Mouse (Mus musculus) small intestine, adult 2 months (tissue): Measurements from ENCODE around the gene Rab6b. TPM values are rescaled to one million over a fixed set of nuclear protein-coding genes. Genes with fewer than 3 reads are reported as not detected.

ENCODE experiments used
- H3K27ac ChIP-seq: fragments of 200-500 bp; 2 replicates; pipeline ENCODE4 v1.5.1; 2012; ENCODE audit warnings: low read depth, low read length, control low read depth, inconsistent platforms; ENCODE audit not compliant: insufficient read depth
- H3K27me3 ChIP-seq: fragments of 200-500 bp; 2 replicates; pipeline ENCODE4 v1.6.1; 2012; ENCODE audit warnings: mild to moderate bottlenecking, moderate library complexity, low read length, inconsistent platforms; ENCODE audit not compliant: control insufficient read depth, insufficient read depth
- H3K36me3 ChIP-seq: fragments of 200-500 bp; 2 replicates; pipeline ENCODE4 v1.6.1; 2012; ENCODE audit warnings: mild to moderate bottlenecking, low read length, control low read depth, inconsistent platforms; ENCODE audit not compliant: control insufficient read depth, insufficient read depth
- H3K4me1 ChIP-seq: fragments of 200-500 bp; 2 replicates; pipeline ENCODE4 v1.6.1; 2012; ENCODE audit warnings: low read length, inconsistent platforms, mixed read lengths; ENCODE audit not compliant: control insufficient read depth, insufficient read depth, insufficient read length
- H3K4me3 ChIP-seq: fragments of 200-500 bp; 2 replicates; pipeline ENCODE4 v1.5.1; 2012; ENCODE audit warnings: low read depth, mild to moderate bottlenecking, control low read depth, inconsistent platforms, low read length, moderate library complexity
- CTCF ChIP-seq: fragments of 200-500 bp; IDR thresholded peaks from 2 replicates; pipeline ENCODE4 v1.5.1; 2012; ENCODE audit warnings: low read depth, mild to moderate bottlenecking, control low read depth, inconsistent platforms, low read length, moderate library complexity, mixed read lengths; ENCODE audit not compliant: insufficient replicate concordance, insufficient read length; ENCODE audit errors: extremely low read depth
- POLR2A ChIP-seq: fragments of 200-500 bp; IDR thresholded peaks from 2 replicates; pipeline ENCODE4 v1.6.1; 2012; ENCODE audit warnings: low read depth, mild to moderate bottlenecking, control low read depth, inconsistent platforms, low read length, moderate library complexity
- WGBS: fragments of 180-500 bp; shearing (Covaris S2); methylation state at CpG from one replicate; pipeline ENCODE4 v1.1.7; 2018; 5-methylcytosine and 5-hydroxymethylcytosine counted together
- polyA plus RNA-seq: library from polyadenylated mRNA; depleted of rRNA; stranded (reverse); fragments of >200 nt; gene quantifications from 2 replicates; pipeline ENCODE4 v1.2.3, GENCODE M21; 2012

The Rab6b gene
- polyA plus RNA-seq, 1 experiment, result 11.6 TPM

DNA sequence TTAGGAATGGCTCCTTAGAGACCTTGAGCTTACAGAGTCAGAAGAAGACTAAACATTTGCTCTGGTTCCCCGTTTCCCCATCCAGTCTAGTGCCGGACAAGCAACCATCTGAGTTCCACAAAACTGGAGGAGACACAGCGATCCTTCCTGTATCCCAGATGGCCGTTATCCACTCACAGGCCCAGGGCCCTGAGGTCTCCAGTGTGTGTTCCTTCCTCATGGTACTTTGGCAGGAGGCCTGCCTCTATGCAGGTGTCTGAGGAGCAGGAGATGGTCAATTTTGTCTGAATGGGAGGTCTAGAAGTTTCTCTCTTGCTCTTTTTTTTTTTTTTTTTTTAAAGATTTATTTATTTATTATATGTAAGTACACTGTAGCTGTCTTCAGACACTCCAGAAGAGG is 13.2 kb downstream of the Rab6b start:
- no peaks in the 10 kb centered on the region for H3K4me1 ChIP-seq
- TF ChIP-seq CTCF, result no peak
- 94% methylated on average over 4 of the region's 4 CpGs for WGBS
- H3K27me3 ChIP-seq, result no peaks in the 10 kb centered on the region
- no peak overlapping the region for H3K27ac ChIP-seq
- H3K36me3 ChIP-seq, result no peaks in the 10 kb centered on the region
- no peak overlapping the region for H3K4me3 ChIP-seq

- 82% methylated on average over 6 of the region's 6 CpGs for WGBS
Measured at GRCm38 (mm10) chr9:103133493-103134124, 22.0 kb downstream of the Rab6b start.

GRCm38 (mm10) chr9:103134450-103135030 is 23.0 kb downstream of the Rab6b start:
- Histone ChIP-seq H3K27me3 (no peaks in the 10 kb centered on the region), H3K27ac (no peak overlapping the region), H3K4me3 (no peak overlapping the region), H3K36me3 (no peaks in the 10 kb centered on the region), H3K4me1 (peaks cover 3% of the 10 kb centered on the region; the same call in 1 of the 2 replicates)
- 27% methylated on average over 9 of the region's 9 CpGs for WGBS
- TF ChIP-seq CTCF (no peak), POLR2A (no peak)

More at GRCm38 (mm10) chr9:103133493-103134124, 22.0 kb downstream of the Rab6b start:
- Histone ChIP-seq H3K4me1 (peaks cover 3% of the 10 kb centered on the region; the same call in 1 of the 2 replicates), H3K27ac (no peak overlapping the region), H3K27me3 (no peaks in the 10 kb centered on the region), H3K36me3 (no peaks in the 10 kb centered on the region), H3K4me3 (no peak overlapping the region)
- TF ChIP-seq CTCF (no peak), POLR2A (no peak)

DNA sequence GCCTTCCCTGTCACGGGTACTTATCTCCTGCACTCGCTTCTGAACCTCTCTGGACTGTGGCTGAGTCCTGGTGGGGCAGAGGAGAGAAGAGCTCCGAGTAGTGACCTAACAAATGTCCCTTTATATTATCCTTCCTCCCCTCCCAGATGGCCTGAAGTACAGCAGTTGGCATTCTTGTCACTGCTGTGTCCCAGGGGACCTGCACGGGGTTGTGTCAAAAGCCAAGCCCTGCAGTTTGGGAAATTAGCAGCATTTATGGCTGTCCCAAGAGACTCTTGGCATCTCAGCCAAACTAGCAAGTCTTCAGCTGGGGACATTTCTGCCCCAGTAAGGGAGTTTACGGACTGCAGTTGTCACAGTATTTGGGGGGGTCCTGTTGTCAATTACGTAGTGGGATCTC is 27.9 kb downstream of the Rab6b start:
- Histone ChIP-seq H3K36me3 (no peaks in the 10 kb centered on the region), H3K27ac (no peak overlapping the region), H3K4me3 (no peak overlapping the region), H3K4me1 (peaks cover 3% of the 10 kb centered on the region; the same call in 1 of the 2 replicates), H3K27me3 (no peaks in the 10 kb centered on the region)
- TF ChIP-seq POLR2A (no peak), CTCF (no peak)
- 79% methylated on average over 6 of the region's 6 CpGs for WGBS

- TF ChIP-seq CTCF (no peak), POLR2A (no peak)
- no peaks in the 10 kb centered on the region for H3K27me3 ChIP-seq
- H3K36me3 ChIP-seq, result no peaks in the 10 kb centered on the region
- H3K4me3 ChIP-seq, result no peak overlapping the region
- 83% methylated on average over 6 of the region's 6 CpGs for WGBS
- no peaks in the 10 kb centered on the region for H3K4me1 ChIP-seq
- H3K27ac ChIP-seq, result no peak overlapping the region
Measured at GRCm38 (mm10) chr9:103140384-103140783, 28.8 kb downstream of the Rab6b start.

GRCm38 (mm10) chr9:103141266-103141665 is 29.7 kb downstream of the Rab6b start:
- no peaks in the 10 kb centered on the region for H3K36me3 ChIP-seq
- no peak overlapping the region for H3K4me3 ChIP-seq
- TF ChIP-seq CTCF (no peak), POLR2A (no peak)
- H3K27me3 ChIP-seq, result no peaks in the 10 kb centered on the region
- H3K4me1 ChIP-seq, result no peaks in the 10 kb centered on the region
- WGBS, result 90% methylated on average over 7 of the region's 7 CpGs
- H3K27ac ChIP-seq, result no peak overlapping the region

GRCm38 (mm10) chr9:103143881-103144280 is 32.3 kb downstream of the Rab6b start:
- Histone ChIP-seq H3K4me3 (no peak overlapping the region), H3K27ac (no peak overlapping the region), H3K36me3 (no peaks in the 10 kb centered on the region), H3K4me1 (no peaks in the 10 kb centered on the region), H3K27me3 (no peaks in the 10 kb centered on the region)
- TF ChIP-seq CTCF (no peak), POLR2A (no peak)
- 61% methylated on average over 4 of the region's 4 CpGs for WGBS
